Mouse (Mus musculus) stomach, postnatal 0 days (tissue): ENCODE data around the gene Snx29. TPM values are rescaled to one million over a fixed set of nuclear protein-coding genes. Genes with fewer than 3 reads are reported as not detected.

Source experiments
- ATAC-seq: fragments of 200-750 bp; cut with Nextera tagmentation; 2 replicates; pipeline ENCODE4 v1.8.0; 2017; ENCODE audit not compliant: low FRiP score, low TSS enrichment
- DNase-seq: peaks from one replicate; pipeline ENCODE4 v3.0.0-alpha.2; 2016; ENCODE audit warnings: low spot score
- H3K27ac ChIP-seq: fragments of 300-500 bp; sonication (generic); replicated peaks from 2 replicates; pipeline ENCODE4 v1.5.1; 2014; ENCODE audit warnings: mild to moderate bottlenecking, control low read depth
- H3K27me3 ChIP-seq: fragments of 300-500 bp; sonication (generic); 2 replicates; pipeline ENCODE4 v1.6.1; 2014; ENCODE audit warnings: low read length; ENCODE audit not compliant: control insufficient read depth, insufficient read depth
- H3K36me3 ChIP-seq: fragments of 300-500 bp; sonication (generic); 2 replicates; pipeline ENCODE4 v1.6.1; 2014; ENCODE audit warnings: low read length, mixed read lengths; ENCODE audit not compliant: control insufficient read depth, insufficient read depth
- H3K4me1 ChIP-seq: fragments of 300-500 bp; sonication (generic); replicated peaks from 2 replicates; pipeline ENCODE4 v1.6.1; 2014; ENCODE audit warnings: antibody characterized with exemption; ENCODE audit not compliant: control insufficient read depth, insufficient read depth
- H3K4me2 ChIP-seq: fragments of 300-500 bp; sonication (generic); replicated peaks from 2 replicates; pipeline ENCODE4 v1.6.1; 2014; ENCODE audit warnings: low read depth, mild to moderate bottlenecking, control low read depth, moderate library complexity
- H3K4me3 ChIP-seq: fragments of 300-500 bp; sonication (generic); 2 replicates; pipeline ENCODE4 v1.5.1; 2014; ENCODE audit warnings: low read depth, low read length, control low read depth
- H3K9ac ChIP-seq: fragments of 300-500 bp; sonication (generic); 2 replicates; pipeline ENCODE4 v1.6.1; 2014; ENCODE audit warnings: mild to moderate bottlenecking, low read length, control low read depth, mixed read lengths
- H3K9me3 ChIP-seq: fragments of 300-500 bp; sonication (generic); 2 replicates; pipeline ENCODE4 v1.6.1; 2016; ENCODE audit warnings: low read length; ENCODE audit not compliant: control insufficient read depth
- CTCF ChIP-seq: IDR thresholded peaks from 2 replicates; pipeline ENCODE4 v1.5.1; 2016; ENCODE audit warnings: antibody characterized with exemption, low read depth, mild to moderate bottlenecking, moderate library complexity
- EP300 ChIP-seq: optimal IDR thresholded peaks from 2 replicates; pipeline ENCODE3; 2016; ENCODE audit warnings: antibody characterized with exemption
- WGBS: fragments of 180-500 bp; shearing (Covaris S2); extraction: QIAGEN DNeasy Blood & Tissue Kit; methylation state at CpG from one replicate; pipeline ENCODE4 v1.1.7; 2014; 5-methylcytosine and 5-hydroxymethylcytosine counted together
- polyA plus RNA-seq: library from polyadenylated mRNA; unstranded; fragments of >200 nt; fragmentation: Nextera tagmentation; extraction: Ambion mirVana; gene quantifications from 2 replicates; pipeline ENCODE4 v1.2.1, GENCODE M21; 2015

The Snx29 gene
- polyA plus RNA-seq, 1 experiment from 2014 or later = 4.8 TPM

DNA sequence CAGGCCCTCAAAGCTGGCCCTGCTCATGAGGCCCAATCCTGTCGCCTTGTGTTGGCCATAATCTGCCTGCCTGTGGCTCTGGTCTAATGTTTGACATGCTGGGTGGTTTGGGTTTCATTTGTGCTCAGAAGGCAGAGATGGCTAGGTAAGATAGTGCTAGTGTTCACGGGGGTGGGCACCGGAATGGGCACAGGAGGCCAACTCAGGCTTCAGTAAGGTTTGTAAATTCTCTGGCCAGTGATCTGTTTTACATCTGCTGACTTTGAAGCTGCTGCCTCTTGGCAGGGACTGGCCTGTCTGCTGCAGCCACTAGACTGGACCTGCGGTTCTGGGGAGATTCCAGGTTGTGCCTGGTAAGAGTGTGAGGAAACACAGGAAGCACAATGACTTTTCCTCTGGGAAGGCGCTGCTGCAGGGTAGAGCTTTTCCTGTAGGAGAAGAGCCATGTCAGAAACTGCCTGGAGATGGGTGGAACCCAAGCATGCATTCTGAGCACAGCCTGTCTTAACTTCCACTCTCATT lies 408.4 kb downstream of the Snx29 start:
- no peaks in the 10 kb centered on the region for H3K9me3 ChIP-seq
- no peak for TF ChIP-seq CTCF
- no peak for TF ChIP-seq EP300
- H3K4me3 ChIP-seq = no peak overlapping the region
- no peak overlapping the region for H3K27ac ChIP-seq
- H3K4me2 ChIP-seq = no peak overlapping the region
- no peak for ATAC-seq
- no peaks in the 10 kb centered on the region for H3K27me3 ChIP-seq
- no peak overlapping the region for H3K9ac ChIP-seq
- H3K36me3 ChIP-seq = no peaks in the 10 kb centered on the region
- 86% methylated on average over 5 of the region's 5 CpGs for WGBS
- H3K4me1 ChIP-seq = no peaks in the 10 kb centered on the region
- no peak for DNase-seq

DNA sequence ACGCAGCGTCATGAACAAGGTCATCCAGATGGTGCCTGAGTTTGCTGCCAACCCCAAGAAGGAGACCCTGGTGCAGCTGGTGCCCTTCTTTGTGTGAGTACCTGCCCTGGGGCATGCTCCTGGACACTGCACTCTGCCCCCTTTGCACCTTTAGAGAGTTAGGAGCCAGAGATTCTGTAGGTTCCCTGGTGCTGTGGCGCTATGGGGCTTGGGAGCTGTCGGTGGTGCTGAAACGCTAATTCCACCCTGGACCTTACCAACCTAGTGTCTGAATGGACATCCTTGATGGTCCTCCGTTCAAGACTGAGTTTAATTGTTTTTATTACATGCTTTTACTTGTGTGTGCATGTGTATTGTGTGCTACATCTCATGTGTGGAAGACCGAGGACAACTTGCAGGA lies 415.6 kb downstream of the Snx29 start:
- Histone ChIP-seq H3K4me3 (no peak overlapping the region), H3K9me3 (no peaks in the 10 kb centered on the region), H3K27me3 (no peaks in the 10 kb centered on the region), H3K36me3 (no peaks in the 10 kb centered on the region), H3K4me2 (no peak overlapping the region), H3K9ac (no peak overlapping the region), H3K4me1 (no peaks in the 10 kb centered on the region), H3K27ac (no peak overlapping the region)
- peak; percentile 32 for DNase-seq
- no peak for ATAC-seq
- 51% methylated on average over 7 of the region's 7 CpGs for WGBS
- TF ChIP-seq EP300 = no peak
- TF ChIP-seq CTCF = no peak

DNA sequence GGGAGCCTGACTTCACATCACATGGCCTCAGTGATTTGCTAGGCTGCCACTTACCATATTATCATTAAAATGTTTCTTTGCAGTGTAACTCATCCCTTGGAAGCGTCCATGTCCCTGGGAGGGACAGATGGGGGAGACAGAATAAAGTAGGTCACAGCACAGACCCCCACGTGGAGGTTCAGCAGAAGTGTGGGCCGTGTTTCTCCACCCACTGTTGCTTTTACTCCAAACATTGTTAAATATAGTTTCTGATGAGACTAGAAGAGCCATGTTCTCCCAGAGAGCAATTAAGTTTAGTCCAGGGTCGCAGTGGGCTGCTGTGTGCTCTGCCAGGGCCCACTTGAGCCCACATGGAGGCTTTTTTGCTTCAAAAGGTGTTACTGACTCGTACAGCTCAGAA lies 419.2 kb downstream of the Snx29 start:
- Histone ChIP-seq H3K4me2 (no peak overlapping the region), H3K36me3 (no peaks in the 10 kb centered on the region), H3K4me1 (no peaks in the 10 kb centered on the region), H3K27ac (no peak overlapping the region), H3K4me3 (no peak overlapping the region), H3K9ac (no peak overlapping the region), H3K27me3 (no peaks in the 10 kb centered on the region), H3K9me3 (no peaks in the 10 kb centered on the region)
- DNase-seq (no peak), ATAC-seq (no peak)
- 70% methylated on average over 5 of the region's 5 CpGs for WGBS
- TF ChIP-seq EP300 (no peak), CTCF (no peak)

DNA sequence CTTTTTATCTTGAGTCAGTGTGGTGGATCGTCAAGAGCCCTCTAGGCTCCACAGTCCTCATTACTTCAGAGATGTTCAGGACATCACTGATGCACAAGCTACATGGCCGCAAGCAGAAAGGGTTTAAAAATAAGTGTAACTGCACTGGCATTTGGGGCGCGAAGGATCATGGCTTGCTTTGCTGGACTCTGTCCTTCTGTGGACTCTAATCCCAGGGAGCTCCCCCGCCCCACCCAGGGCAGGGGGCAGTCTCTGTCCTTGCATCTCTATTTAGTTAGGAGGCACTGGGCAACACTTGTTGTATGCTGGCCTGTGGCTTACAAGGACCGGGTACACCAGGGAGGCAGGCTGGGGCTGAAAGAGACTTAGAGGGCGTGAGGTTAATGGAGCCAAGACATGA lies 419.6 kb downstream of the Snx29 start:
- no peaks in the 10 kb centered on the region for H3K27me3 ChIP-seq
- H3K4me3 ChIP-seq = no peak overlapping the region
- H3K9me3 ChIP-seq = no peaks in the 10 kb centered on the region
- TF ChIP-seq CTCF = no peak
- no peak for TF ChIP-seq EP300
- no peaks in the 10 kb centered on the region for H3K36me3 ChIP-seq
- no peak overlapping the region for H3K27ac ChIP-seq
- no peak overlapping the region for H3K9ac ChIP-seq
- 90% methylated on average over 7 of the region's 7 CpGs for WGBS
- no peak overlapping the region for H3K4me2 ChIP-seq
- ATAC-seq = no peak
- DNase-seq = no peak
- no peaks in the 10 kb centered on the region for H3K4me1 ChIP-seq

DNA sequence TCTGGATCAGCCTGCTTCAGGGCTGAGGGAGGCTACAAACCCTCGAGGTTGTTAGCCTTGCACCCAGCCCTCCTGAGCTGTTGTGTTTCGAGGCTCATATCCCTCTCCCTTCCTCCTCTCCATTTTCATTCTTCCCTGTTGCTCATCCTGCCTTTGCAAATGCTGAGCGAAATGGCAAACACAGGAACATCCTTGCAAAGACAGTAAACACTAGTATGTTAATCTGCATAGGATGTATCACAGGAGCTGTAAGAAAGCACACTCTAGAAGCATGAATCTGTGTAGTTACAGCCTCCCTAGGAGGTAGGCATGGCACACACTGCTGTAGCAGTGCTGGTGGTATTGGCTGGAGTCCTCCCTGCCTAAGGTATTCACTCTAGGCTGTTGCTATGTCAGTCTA lies 420.3 kb downstream of the Snx29 start:
- Histone ChIP-seq H3K4me3 (no peak overlapping the region), H3K27ac (no peak overlapping the region), H3K4me1 (no peaks in the 10 kb centered on the region), H3K27me3 (no peaks in the 10 kb centered on the region), H3K4me2 (no peak overlapping the region), H3K9ac (no peak overlapping the region), H3K36me3 (no peaks in the 10 kb centered on the region), H3K9me3 (no peaks in the 10 kb centered on the region)
- no peak for DNase-seq
- TF ChIP-seq EP300 (no peak), CTCF (no peak)
- 64% methylated on average over 3 of the region's 3 CpGs for WGBS
- no peak for ATAC-seq

DNA sequence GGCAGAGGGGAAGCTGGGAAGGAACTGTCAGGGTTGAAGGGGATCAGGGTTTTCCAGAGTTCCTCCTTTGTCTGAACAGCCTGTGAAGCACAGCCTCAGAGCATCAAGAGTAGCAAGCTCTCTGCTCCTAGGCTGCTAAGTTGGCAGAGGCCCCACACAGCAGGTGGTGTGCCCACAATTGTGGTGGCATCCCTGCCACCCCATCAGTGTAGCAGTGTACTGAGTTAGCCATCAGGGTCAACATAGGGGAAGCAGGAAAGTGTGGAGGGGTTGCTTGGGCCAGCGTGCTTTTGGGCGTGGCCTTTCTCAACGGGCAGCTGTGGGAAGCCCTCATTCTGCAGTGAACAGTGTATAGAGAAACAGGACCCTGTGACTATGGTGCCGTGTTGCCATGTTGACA lies 421.0 kb downstream of the Snx29 start:
- no peak overlapping the region for H3K4me3 ChIP-seq
- ATAC-seq (no peak), DNase-seq (no peak)
- no peaks in the 10 kb centered on the region for H3K27me3 ChIP-seq
- no peak overlapping the region for H3K9ac ChIP-seq
- H3K9me3 ChIP-seq = no peaks in the 10 kb centered on the region
- H3K27ac ChIP-seq = no peak overlapping the region
- WGBS = 53% methylated on average over 4 of the region's 4 CpGs
- no peak overlapping the region for H3K4me2 ChIP-seq
- TF ChIP-seq EP300 (no peak), CTCF (no peak)
- no peaks in the 10 kb centered on the region for H3K36me3 ChIP-seq
- no peaks in the 10 kb centered on the region for H3K4me1 ChIP-seq
